Mouse (Mus musculus) neural tube, embryonic 15.5 days (tissue): ENCODE measurements at regions not wholly inside any gene's neighbourhood (a gene's known extent, or its start where the extent isn't known, plus 50 kb on each side); places are given as distances from the start of the nearest gene placed in this dataset.
A peak's percentile ranks its signal among the peaks of the same experiment; 100 is the strongest.

Experiments
- ATAC-seq: fragments of 200-750 bp; cut with Nextera tagmentation; 2 replicates; pipeline ENCODE4 v1.8.0; 2017; ENCODE audit warnings: mild to moderate bottlenecking, moderate TSS enrichment, moderate library complexity; ENCODE audit not compliant: low FRiP score
- H3K27ac ChIP-seq: fragments of 300-500 bp; sonication (generic); replicated peaks from 2 replicates; pipeline ENCODE4 v1.5.1; 2015; ENCODE audit warnings: mild to moderate bottlenecking, inconsistent platforms
- H3K27me3 ChIP-seq: fragments of 300-500 bp; sonication (generic); replicated peaks from 2 replicates; pipeline ENCODE4 v1.6.1; 2015; ENCODE audit warnings: inconsistent platforms
- H3K36me3 ChIP-seq: fragments of 300-500 bp; sonication (generic); 2 replicates; pipeline ENCODE4 v1.6.1; 2015; ENCODE audit warnings: inconsistent platforms
- H3K4me1 ChIP-seq: fragments of 300-500 bp; sonication (generic); 2 replicates; pipeline ENCODE4 v1.6.1; 2015; ENCODE audit warnings: inconsistent platforms
- H3K4me2 ChIP-seq: fragments of 300-500 bp; sonication (generic); 2 replicates; pipeline ENCODE4 v1.6.1; 2015; ENCODE audit warnings: inconsistent platforms, mild to moderate bottlenecking, moderate library complexity
- H3K4me3 ChIP-seq: fragments of 300-500 bp; sonication (generic); replicated peaks from 2 replicates; pipeline ENCODE4 v1.5.1; 2015; ENCODE audit warnings: mild to moderate bottlenecking, inconsistent platforms
- H3K9ac ChIP-seq: fragments of 300-500 bp; sonication (generic); replicated peaks from 2 replicates; pipeline ENCODE4 v1.6.1; 2015; ENCODE audit warnings: mild to moderate bottlenecking, inconsistent platforms
- H3K9me3 ChIP-seq: fragments of 300-500 bp; sonication (generic); replicated peaks from 2 replicates; pipeline ENCODE4 v1.6.1; 2016; ENCODE audit warnings: inconsistent platforms
- WGBS: fragments of 180-500 bp; shearing (Covaris S2); methylation state at CpG from one replicate; pipeline ENCODE4 v1.1.7; 2015; ENCODE audit warnings: mixed read lengths; 5-methylcytosine and 5-hydroxymethylcytosine counted together

DNA sequence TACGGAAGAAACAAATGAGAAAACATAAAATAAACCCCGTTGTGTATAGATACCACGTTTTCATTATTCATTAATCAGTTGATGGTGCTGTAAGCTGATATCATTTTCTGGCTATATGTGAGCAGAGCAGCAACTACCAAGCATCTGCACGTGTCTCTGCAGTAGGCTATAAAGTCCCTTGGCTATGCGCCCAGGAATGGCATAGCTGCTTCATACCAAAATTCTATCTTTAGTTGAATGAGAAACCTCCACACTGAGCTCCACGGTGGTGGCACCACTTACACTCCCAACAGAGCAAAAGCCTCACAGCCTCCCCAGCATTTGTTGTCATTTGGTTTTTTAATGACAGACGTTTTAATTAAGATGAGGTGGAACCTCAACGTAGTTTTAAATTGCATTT is 944.4 kb downstream of the Ttll7 start:
- Histone ChIP-seq H3K36me3 (no peaks in the 10 kb centered on the region), H3K4me3 (no peak overlapping the region), H3K27ac (no peak overlapping the region), H3K27me3 (no peaks in the 10 kb centered on the region), H3K9me3 (no peaks in the 10 kb centered on the region), H3K4me2 (no peak overlapping the region), H3K4me1 (no peaks in the 10 kb centered on the region), H3K9ac (no peak overlapping the region)
- ATAC-seq: no peak
- 70% methylated on average over 8 of the region's 8 CpGs for WGBS

DNA sequence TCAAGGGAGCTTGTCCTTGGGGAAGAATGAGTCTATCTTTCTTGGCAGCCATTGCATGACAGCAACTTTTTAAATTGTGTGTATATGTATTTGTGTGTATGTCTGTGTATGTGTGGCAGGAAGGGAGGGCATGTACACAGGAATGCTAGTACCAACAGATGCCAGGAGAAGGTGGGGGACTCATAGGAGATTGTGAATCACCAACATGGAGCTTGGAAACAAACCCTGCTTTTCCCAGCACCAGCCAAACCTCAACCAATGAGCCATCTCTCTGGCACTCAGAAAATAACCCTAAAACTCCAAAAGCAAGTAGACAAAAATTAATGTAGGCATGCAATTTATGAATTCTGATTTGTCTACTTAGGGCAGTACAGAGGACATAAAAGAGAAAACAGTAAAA is 942.9 kb downstream of the Ttll7 start:
- Histone ChIP-seq H3K27me3 (no peaks in the 10 kb centered on the region), H3K27ac (no peak overlapping the region), H3K4me2 (no peak overlapping the region), H3K4me1 (no peaks in the 10 kb centered on the region), H3K9ac (no peak overlapping the region), H3K4me3 (no peak overlapping the region), H3K9me3 (no peaks in the 10 kb centered on the region), H3K36me3 (no peaks in the 10 kb centered on the region)
- ATAC-seq: no peak

DNA sequence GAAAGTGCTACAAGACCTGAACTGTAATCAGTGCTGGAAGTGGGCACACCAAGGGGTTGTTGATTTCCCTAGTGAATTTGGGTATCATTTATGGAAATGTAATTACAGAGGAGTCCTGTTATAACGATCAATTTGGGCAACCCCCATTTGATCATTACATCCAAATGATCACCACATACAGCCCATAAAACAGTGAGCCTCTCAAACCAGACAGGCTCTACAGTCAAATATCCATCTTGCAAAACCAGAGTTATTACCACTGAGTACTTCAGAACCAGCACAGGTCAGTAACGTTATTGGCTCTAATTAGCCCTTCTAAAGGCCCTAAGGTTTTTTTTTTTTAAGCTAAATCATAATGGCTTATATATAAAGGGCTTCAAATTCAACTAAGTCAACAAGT is 934.4 kb downstream of the Ttll7 start:
- H3K9ac ChIP-seq: no peak overlapping the region
- peak; percentile 87 for ATAC-seq
- H3K27ac ChIP-seq: no peak overlapping the region
- H3K9me3 ChIP-seq: no peaks in the 10 kb centered on the region
- 25% methylated on average over 2 of the region's 2 CpGs for WGBS
- no peaks in the 10 kb centered on the region for H3K4me1 ChIP-seq
- H3K36me3 ChIP-seq: no peaks in the 10 kb centered on the region
- H3K4me2 ChIP-seq: no peak overlapping the region
- H3K4me3 ChIP-seq: no peak overlapping the region
- no peaks in the 10 kb centered on the region for H3K27me3 ChIP-seq

DNA sequence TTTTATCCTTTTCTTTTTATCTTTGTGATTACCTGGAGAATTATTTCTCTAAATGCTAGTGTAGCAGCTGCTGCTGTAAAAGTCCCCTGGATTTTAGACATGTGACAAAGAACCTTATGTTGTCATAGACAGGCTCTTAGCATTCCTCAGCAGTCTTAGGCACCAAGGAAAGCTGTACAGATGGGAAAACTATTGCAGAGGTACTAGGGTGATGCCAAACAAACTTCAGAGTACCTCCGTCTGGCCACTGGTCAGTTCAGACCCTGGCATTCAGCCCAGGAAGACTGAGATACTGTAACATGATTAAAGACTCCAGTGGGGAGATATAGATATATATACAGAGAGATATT is 898.6 kb downstream of the Ttll7 start:
- WGBS: 49% methylated on average over 1 of the region's 1 CpGs

DNA sequence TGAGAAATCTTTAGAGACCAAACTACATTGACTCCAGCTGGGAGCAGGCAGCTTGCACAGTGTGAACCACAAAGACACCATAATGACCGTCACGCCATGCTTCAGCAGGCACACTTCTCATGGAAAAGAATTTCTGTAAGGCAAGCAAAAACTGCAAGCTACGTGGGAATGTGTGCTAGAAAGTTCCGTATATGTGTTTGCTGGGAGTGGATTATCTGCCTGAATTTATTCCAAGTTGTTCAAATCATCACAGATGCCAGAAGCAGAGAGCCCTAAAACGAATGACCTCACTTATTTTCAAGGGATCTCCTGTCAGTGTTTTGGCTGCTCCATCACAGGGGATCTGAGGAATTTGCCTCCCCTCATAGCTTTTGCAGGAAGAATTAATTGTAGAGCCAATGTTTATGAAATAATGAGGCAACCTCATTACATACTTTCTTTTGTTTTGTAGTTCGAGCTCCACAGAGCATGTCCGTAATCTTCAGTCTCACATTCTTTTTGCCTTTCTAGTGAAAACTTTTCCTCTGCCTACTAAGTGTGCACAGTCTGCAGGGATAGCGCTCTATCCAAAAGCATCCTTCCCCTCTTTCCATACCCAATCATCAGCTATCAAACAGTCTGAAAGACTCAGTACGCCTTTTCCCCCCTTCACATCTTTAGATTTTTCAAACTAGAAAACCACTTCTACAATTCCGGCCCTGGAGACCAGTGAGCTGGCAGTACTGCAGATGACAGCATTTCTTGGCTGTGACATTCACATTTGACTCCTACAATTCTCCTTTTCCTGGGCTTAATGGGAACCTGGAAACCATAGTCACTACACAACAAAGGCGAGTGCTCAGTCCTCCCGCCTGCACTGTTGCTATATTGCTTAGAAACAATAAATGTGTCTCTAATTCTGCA is 898.0 kb downstream of the Ttll7 start:
- Histone ChIP-seq H3K4me2 (no peak overlapping the region), H3K4me3 (no peak overlapping the region), H3K4me1 (0 out of 2 replicates have a peak, but pooled peaks cover 10% of the 10 kb centered on the region), H3K27me3 (no peaks in the 10 kb centered on the region), H3K36me3 (no peaks in the 10 kb centered on the region), H3K9ac (no peak overlapping the region), H3K9me3 (no peaks in the 10 kb centered on the region), H3K27ac (no peak overlapping the region)
- no peak for ATAC-seq
- WGBS: 47% methylated on average over 12 of the region's 12 CpGs

More for the DNA sequence above, 898.6 kb downstream of the Ttll7 start:
- Histone ChIP-seq H3K4me2 (no peak overlapping the region), H3K27ac (no peak overlapping the region), H3K9me3 (no peaks in the 10 kb centered on the region), H3K4me1 (0 out of 2 replicates have a peak, but pooled peaks cover 10% of the 10 kb centered on the region), H3K27me3 (no peaks in the 10 kb centered on the region), H3K4me3 (no peak overlapping the region), H3K36me3 (no peaks in the 10 kb centered on the region), H3K9ac (no peak overlapping the region)
- no peak for ATAC-seq

DNA sequence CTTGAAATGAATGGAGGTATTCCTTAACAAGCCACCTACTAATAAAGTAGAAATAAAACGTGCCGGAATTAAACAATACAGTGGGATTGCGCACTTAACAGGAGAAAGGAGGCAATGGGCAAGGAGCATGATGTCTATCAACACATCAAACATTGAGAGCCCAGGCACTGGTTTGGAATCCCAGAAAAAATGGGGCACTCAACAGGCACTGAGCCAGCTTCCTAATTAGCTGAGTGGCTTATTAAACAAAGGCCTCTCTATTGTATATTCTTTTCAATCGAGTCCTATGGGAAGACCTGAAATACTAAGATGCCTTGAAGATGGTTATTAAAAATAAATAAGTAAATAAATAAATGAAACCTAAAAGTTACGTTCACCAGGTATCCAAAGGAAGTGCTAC is 897.3 kb downstream of the Ttll7 start:
- no peak for ATAC-seq
- no peaks in the 10 kb centered on the region for H3K36me3 ChIP-seq
- H3K4me1 ChIP-seq: 0 out of 2 replicates have a peak, but pooled peaks cover 10% of the 10 kb centered on the region
- no peaks in the 10 kb centered on the region for H3K27me3 ChIP-seq
- no peak overlapping the region for H3K4me3 ChIP-seq
- 82% methylated on average over 5 of the region's 5 CpGs for WGBS
- H3K9ac ChIP-seq: no peak overlapping the region
- no peaks in the 10 kb centered on the region for H3K9me3 ChIP-seq
- no peak overlapping the region for H3K27ac ChIP-seq
- H3K4me2 ChIP-seq: no peak overlapping the region

DNA sequence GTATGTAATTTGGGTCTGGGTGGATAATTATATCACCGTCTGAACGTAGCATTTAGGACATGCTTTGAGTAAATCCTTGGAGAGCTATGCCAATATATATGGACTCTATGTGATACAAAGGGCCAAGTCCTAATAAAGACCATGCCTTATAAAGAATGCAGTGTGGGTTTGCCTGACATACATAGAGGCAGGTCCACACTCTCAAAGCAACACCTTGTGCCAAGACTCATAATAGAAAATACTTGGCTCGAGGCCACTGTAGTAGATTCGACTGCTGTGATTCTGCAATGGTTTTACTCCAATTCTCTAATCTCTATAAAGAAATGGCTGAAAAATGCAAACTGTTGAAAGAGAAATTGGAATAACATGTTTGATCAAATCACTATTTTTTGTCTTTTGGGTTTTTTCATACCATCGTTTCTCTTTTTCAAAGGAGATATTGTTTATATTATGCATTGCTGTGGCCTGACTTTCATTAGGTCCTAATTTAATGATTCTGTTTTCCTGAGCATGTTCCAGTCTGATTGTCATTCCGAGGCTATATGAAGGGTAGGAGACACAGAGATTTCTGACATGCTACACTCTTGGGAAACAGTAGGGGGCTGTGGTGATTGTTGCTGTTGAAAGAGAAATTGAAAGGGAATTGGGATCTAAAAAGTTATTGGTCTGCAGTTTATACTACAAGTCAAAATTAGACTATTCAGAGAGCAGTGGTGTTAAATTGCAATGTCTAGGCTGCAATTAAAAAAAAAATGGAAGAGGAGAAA is 884.7 kb downstream of the Ttll7 start:
- ATAC-seq: no peak
- Histone ChIP-seq H3K4me3 (no peak overlapping the region), H3K27me3 (no peaks in the 10 kb centered on the region), H3K36me3 (no peaks in the 10 kb centered on the region), H3K4me1 (no peaks in the 10 kb centered on the region; the same call in 1 of the 2 replicates), H3K9me3 (no peaks in the 10 kb centered on the region), H3K4me2 (no peak overlapping the region), H3K9ac (no peak overlapping the region), H3K27ac (no peak overlapping the region)
- WGBS: 75% methylated on average over 6 of the region's 6 CpGs

DNA sequence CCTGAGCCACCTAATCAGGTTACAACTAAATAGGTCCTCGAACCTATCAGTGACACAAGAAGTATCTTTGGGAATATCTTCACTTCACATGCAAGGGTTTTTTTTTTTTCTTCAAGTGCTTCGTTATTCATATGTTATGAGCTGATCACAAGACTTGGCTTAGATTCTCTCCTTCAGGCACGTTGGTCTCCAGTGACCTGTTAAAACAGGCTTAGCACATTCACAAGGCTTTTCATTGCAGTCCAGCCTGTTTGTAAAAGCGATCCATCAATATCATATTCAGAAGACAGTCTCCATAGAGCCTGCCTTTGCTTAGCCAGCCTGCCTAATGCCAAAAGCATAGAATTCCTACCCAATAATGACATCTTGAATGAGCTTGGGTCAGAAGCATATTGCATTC is 864.2 kb downstream of the Ttll7 start:
- no peak overlapping the region for H3K27ac ChIP-seq
- no peak for ATAC-seq
- H3K9ac ChIP-seq: no peak overlapping the region
- H3K36me3 ChIP-seq: no peaks in the 10 kb centered on the region
- H3K4me2 ChIP-seq: no peak overlapping the region
- no peaks in the 10 kb centered on the region for H3K9me3 ChIP-seq
- 69% methylated on average over 4 of the region's 4 CpGs for WGBS
- no peak overlapping the region for H3K4me3 ChIP-seq
- no peaks in the 10 kb centered on the region for H3K4me1 ChIP-seq
- no peaks in the 10 kb centered on the region for H3K27me3 ChIP-seq

DNA sequence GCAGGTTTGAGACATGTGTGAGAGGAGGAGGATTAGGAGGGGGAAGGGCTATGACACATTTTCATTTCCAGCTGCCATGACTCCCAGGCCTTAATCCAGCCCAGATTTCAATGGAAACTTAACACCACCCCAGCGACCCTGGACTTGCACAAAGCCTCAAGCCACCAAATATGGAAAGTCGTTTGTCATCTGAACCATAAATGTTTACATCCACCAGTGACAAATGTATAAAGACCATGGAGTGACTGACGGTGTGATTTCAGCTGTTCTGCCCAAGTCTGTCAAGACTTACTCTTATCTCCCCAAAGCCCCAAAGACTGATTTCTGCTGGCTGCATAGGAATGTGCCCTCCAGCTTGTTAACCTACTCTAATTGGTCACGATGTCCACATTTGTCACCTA is 855.2 kb downstream of the Ttll7 start:
- H3K9me3 ChIP-seq: no peaks in the 10 kb centered on the region
- H3K4me1 ChIP-seq: no peaks in the 10 kb centered on the region
- no peak for ATAC-seq
- H3K36me3 ChIP-seq: no peaks in the 10 kb centered on the region
- H3K27me3 ChIP-seq: no peaks in the 10 kb centered on the region
- H3K4me2 ChIP-seq: no peak overlapping the region
- H3K27ac ChIP-seq: no peak overlapping the region
- no peak overlapping the region for H3K4me3 ChIP-seq
- WGBS: 76% methylated on average over 4 of the region's 4 CpGs
- H3K9ac ChIP-seq: no peak overlapping the region

DNA sequence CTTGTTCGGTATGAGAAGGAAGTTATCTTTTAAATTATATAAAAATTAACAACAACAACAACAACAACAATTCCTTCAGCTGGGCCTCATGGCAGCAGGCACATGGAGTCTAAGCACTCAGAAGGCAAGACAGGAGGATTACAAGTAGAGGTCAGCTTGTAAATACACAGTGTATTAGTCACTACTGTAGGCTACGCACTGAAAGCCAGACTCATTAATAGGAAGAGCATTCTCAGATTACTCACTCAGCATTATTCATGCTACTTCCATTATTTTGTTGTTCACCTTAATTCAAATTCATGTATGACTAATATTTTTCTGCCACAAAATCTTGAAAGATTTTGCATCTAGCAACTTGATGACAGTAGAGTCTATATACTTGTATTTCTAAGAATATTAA is 831.6 kb downstream of the Ttll7 start:
- H3K9ac ChIP-seq: no peak overlapping the region
- H3K4me2 ChIP-seq: no peak overlapping the region
- no peak for ATAC-seq
- no peaks in the 10 kb centered on the region for H3K4me1 ChIP-seq
- H3K9me3 ChIP-seq: no peaks in the 10 kb centered on the region
- no peak overlapping the region for H3K4me3 ChIP-seq
- H3K27ac ChIP-seq: no peak overlapping the region
- 97% methylated on average over 2 of the region's 2 CpGs for WGBS
- H3K36me3 ChIP-seq: no peaks in the 10 kb centered on the region
- H3K27me3 ChIP-seq: no peaks in the 10 kb centered on the region

DNA sequence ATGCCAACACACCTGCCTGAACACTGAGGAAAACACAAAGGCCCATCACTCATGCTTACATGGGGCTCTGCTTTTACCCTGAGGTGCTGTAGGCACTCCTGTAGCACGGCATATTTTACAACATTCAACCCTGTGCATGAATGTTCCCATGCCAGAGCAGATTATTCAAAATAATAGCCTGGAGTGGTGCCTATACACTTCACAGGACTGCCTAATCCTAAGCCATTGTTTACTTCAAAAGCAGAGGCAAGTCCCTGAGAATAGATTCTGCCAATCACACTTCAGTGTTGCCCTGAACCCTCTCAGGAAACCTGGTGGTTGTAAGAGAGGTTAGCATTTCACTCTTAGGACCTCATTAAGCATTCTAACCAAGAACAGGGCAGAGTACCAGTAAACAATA is 828.1 kb downstream of the Ttll7 start:
- no peak for ATAC-seq
- Histone ChIP-seq H3K36me3 (no peaks in the 10 kb centered on the region), H3K4me3 (no peak overlapping the region), H3K27ac (no peak overlapping the region), H3K4me1 (no peaks in the 10 kb centered on the region), H3K9me3 (no peaks in the 10 kb centered on the region), H3K27me3 (no peaks in the 10 kb centered on the region), H3K4me2 (no peak overlapping the region), H3K9ac (no peak overlapping the region)
- WGBS: 46% methylated on average over 1 of the region's 1 CpGs

DNA sequence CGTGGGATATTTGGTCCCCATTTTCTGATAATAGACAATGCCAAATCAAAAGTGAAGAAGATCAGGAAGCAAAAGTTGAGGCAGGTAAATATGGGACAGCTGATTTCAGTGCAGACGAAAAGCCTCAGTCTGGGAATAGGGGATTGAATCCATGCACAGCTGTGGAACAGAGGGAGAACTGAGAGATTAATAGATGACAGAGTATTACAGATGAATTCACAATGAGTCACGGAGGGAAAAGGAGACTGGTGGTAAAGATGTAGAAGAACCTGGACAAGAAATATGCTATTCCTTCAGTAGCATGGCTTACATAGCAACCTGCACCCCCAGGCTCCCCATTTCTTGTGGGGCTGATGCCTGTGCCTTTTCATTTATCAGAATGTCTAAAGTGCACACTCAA is 810.4 kb downstream of the Ttll7 start:
- Histone ChIP-seq H3K9me3 (no peaks in the 10 kb centered on the region), H3K9ac (no peak overlapping the region), H3K27me3 (no peaks in the 10 kb centered on the region), H3K27ac (no peak overlapping the region), H3K4me3 (no peak overlapping the region), H3K4me1 (no peaks in the 10 kb centered on the region), H3K4me2 (no peak overlapping the region), H3K36me3 (no peaks in the 10 kb centered on the region)
- 77% methylated on average over 3 of the region's 3 CpGs for WGBS
- no peak for ATAC-seq
